Mouse (Mus musculus) kidney, postnatal 14 days (tissue): ENCODE measurements at regions not wholly inside any gene's neighbourhood (a gene's known extent, or its start where the extent isn't known, plus 50 kb on each side); places are given as distances from the start of the nearest gene placed in this dataset.

ENCODE experiments used
- DNase-seq: peaks from one replicate; pipeline ENCODE4 v3.0.0; 2022; ENCODE audit warnings: mixed read lengths

GRCm38 (mm10) chr7:138626061-138626460, 219.8 kb upstream of the Ppp2r2d start:
- no peak for DNase-seq

DNA sequence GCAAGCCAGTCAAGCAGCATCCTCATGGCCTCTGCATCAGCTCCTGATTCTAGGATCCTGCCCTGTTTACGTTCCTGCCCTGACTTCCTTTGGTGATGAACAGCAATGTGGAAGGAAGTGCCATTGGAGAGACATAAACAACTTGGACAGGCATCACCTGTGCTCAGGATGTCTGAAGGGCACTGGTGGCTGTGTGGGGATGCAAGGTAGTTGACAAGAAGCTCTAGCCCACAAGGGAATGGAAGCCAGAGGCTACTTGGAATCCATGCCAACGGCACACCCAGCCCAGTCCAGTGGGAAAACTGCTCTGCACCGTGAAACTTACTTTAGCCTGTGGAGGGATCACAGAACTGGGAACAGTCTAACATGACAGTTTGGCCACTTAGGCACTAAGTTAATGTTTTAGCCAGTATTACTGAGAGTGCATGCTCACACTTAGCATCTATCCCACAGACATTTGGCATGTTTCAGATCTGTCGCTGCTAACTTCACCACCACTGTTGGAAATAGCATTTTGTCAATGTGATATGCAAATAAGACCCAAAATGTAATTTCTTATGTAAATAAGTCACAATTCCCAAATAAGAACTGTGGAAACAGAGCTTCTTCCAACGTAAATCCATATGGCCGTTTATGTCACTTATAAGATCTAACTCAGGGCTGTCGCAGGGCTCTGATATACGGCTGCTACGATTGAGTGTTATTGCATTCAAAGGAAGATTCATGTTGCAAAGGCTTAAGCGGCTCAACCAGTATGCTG, 223.5 kb upstream of the Tcerg1l start:
- DNase-seq = no peak

GRCm38 (mm10) chr7:138620080-138620684, 222.7 kb upstream of the Tcerg1l start:
- no peak for DNase-seq

DNA sequence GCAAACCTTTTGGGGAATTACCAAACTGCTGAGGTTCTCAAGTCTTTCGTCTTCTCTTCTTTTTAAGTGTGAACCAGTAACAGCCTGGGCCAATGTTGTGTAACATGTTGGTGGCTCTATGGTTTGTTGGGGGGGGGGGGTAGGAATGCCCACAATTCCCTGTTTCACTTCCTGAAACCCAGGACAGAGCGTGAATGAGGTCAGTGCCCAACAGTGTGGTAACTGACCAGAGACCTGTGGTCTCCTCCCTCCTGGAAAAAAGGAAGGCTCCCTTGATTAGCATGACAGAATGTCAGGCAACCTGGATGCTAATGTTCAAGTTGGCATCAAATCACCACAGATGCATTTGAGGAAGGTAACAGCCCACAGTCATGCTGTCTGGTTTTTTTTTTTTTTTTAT, 218.9 kb upstream of the Tcerg1l start:
- no peak for DNase-seq

DNA sequence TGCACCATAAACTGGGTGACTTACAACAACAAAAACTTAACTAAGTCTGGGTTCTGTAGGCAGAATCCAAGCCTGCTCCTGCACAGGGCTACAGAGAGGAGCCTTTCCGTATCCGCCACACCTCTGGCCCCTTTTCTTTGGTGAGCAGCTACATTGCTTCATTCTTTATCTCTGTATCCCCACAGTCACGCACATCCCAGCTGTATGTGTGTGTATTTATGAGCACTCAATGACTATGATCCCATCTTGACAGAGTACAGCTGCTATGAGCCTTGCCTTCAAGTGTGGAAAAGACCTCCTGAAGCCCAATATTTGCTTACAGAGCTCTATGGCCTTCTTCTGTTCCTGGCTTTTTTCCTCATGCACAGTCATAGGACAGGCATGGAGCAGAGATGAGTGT, 212.1 kb upstream of the Tcerg1l start:
- DNase-seq = no peak

DNA sequence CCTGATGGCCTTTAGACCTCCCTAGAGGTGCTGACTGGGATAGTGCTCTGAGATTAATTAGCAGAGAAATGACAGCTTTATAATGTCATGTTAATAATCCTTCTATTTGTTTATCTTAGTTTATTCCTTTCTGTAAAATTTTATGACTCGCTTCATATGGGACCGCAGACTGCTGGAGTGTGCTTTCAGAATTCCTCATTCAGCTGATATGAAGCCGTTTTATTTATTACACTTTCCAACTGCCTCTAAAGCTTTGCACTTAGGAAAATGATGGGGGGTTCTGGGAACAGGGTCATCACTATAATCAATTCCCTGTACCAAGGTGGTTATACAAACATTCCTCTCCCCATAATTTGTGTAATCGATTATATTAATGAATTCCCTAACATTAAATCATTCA, 211.6 kb upstream of the Tcerg1l start:
- no peak for DNase-seq

DNA sequence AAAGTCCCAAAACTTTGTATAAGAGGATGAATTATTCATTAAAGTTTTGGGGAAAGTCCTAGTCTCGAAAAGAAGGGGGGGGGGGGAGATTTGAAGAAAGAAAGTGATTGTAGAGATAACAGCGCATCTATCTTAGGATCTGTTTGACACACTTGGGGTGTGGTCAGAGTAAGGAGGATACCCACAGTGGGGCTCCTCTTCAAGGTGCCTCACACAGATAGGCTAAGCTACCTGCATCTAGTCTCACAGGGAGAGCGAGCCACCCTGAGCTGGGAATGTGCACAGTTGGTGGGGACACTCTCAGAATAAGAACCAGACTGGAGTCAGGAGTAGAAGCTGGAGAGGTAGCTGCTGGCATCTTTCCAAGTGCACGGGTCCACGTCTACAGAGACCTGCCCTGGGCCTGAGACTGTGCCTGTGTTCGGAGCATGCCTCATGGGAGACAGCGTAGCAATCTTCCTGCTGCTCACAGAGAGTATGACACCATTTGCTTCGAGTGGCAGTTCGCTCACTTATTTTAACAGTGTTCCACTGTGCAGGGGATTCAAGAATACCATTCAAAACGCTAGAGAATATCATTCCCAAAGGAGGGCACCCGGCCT, 208.9 kb upstream of the Tcerg1l start:
- no peak for DNase-seq

DNA sequence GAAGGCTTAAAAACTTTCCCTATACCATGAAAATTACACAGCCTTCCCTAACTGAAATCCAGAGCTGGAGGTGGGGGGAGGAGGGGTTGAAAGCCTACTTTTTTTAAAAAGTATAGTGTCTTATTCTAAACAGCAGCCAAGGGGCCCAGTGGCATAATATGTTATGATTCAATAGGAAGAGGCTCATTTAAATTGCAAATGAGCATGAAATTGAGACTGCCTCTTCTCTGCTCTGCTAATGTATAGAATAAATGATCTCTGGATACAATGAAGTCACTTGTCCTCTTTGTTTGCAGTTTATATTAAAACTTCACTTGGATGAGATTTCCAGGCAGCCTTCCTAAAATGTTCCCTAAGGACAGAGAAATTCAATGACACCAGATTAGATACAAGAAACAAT, 208.4 kb upstream of the Tcerg1l start:
- DNase-seq = no peak

GRCm38 (mm10) chr7:138601749-138602148, 204.2 kb upstream of the Tcerg1l start:
- DNase-seq = no peak

DNA sequence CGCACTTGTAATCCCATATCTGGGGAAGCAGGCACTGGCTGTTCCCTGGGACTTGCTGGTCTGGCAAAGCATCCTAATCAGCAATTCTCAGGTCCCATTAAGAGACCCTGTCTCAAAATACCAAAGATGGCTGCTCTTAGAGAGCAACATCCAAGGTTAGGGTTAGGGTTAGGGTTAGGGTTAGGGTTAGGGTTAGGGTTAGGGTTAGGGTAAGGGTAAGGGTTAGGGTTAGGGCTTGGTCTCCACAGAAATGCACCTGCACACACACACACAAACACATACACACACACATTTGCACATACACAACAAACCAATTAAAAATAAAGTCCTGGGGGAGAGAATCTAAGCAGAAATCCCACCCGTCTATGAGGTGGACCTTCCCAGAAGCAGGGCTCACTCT, 195.8 kb upstream of the Tcerg1l start:
- DNase-seq = no peak

DNA sequence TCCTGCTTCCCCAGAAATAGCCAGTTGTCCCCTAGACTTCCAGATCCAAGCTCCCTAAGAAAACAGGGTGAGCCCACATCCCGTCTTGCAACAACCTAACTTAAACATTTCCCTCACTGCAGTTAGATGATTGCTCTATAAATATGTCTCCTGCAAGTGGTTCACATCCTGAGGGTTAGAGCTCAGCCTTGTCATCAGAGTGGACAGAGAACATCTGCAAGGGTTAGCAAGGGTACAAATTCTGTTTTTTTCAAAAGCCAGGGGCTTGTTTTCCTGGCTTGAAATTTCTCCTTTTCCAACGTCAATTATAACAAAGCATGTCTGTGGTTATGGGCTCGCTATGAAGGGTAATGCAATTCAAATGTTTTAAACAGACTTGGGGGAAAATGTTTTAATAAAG, 169.8 kb upstream of the Tcerg1l start:
- DNase-seq = no peak

DNA sequence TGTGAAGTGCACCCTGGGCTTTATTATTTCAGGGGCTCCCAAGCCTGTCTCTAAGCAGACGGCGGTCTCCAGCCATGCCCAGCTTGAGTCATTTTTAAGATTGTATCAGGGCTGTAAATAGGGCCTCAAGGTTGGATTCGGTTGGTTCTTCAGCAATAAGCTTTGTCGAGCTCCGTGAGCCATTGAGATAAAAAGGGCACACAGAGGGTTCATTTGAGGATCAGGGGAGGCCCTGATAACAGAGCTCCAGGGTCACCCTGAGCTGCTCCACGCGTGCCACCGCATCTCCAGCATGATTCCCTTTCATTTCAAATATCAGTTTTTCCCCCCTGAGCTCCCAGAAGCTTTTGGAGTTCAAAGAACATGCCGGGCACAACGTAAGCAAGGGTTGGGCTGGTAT, 154.1 kb upstream of the Tcerg1l start:
- no peak for DNase-seq

DNA sequence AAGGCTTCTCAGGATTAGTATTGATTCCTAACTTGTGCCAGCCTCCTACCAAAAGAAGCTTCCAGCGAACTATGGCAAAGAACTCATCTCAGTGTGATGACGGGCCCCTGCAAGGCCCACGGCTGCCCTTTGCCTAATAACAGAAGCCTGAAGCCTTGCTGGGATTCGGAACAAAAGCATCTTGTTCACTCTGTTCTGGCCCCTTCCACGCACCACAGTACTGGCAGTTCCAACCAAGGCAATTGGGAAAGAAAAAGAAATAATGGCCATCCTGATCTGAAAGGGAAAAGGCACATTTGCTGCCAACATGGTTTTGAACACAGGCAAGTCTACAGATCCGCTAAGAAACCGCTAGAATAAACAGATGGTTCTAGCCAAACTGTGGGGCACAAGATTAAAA, 150.4 kb upstream of the Tcerg1l start:
- no peak for DNase-seq

DNA sequence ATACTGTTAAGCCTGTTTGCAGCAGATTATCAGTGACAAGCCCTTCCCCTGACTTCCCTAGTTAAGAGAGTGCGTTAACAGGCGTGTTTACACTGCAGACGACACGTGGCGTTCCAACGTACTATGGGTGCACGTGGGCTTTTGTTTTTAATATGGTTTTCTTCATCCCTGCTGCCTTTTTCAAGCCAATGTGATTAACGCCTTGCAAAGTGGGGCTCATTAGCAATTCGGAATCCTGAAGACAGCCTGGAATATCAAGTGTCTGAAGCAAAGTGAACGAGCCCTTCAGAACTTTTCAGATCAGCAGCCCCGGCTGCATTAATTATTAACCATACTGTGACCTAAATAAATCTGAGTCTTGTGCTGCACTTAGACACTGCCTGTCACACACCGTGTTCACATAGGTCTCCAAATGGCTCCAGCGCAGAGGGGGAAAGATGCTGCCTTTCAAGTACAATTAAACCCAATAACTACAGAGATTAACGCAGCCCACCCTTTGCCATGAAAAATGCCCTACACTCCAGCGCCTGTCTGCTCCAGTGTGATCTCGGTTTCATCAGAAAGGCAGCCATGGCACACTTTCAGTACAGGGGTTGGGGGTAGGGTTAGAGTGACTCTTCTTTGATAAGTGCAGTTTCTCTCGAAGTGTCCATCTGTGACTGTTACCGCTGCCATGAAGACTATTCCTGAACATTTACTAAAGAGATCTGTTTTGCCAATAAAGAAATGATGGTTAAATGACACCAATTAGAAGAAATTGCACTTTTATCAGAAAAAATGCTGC, 140.7 kb upstream of the Tcerg1l start:
- DNase-seq = peak; percentile 61

GRCm38 (mm10) chr7:138526143-138526542, 128.6 kb upstream of the Tcerg1l start:
- DNase-seq = no peak

GRCm38 (mm10) chr7:138524936-138525335, 127.4 kb upstream of the Tcerg1l start:
- DNase-seq = peak; percentile 19

DNA sequence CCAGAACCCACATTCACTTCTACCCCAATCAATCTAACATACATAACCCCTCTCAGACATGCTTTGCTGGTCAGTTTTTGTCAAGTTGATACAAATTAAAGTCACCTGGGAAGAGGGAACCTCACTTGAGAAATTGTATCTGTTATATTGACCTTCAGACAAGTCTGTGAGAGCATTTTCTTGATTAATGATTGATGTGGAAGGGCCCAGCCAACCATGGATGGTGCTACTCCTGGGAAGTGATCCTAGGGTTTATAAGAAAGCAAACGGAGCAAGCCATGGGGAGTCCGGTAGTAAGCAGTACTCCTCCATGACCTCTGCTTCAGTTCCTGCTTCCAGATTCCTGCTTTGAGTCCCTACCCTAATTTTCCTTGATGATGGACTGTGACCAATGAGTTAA, 116.6 kb upstream of the Tcerg1l start:
- no peak for DNase-seq

DNA sequence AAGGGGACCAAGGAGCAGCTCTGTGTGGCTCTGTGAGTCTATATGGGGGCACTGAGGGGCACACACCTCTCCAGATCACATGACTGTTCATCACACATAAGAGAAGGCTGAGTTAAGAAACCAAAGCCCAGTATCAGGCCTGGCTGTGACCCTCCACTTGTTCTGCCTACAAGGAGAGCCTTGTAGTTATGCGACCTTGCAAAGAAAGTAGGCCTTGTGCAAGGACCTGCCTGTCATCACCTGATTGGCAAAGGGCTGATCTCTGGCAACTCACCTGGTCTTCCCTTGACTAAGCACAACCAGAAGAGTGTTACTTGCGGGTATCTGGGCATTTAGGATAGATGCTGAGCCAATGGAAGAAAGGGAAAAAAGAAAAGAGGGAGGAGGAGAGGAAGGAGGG, 107.7 kb upstream of the Tcerg1l start:
- no peak for DNase-seq

GRCm38 (mm10) chr7:138503986-138504385, 106.5 kb upstream of the Tcerg1l start:
- peak; percentile 27 for DNase-seq

- no peak for DNase-seq
Measured at GRCm38 (mm10) chr7:138503016-138503415, 105.5 kb upstream of the Tcerg1l start.

DNA sequence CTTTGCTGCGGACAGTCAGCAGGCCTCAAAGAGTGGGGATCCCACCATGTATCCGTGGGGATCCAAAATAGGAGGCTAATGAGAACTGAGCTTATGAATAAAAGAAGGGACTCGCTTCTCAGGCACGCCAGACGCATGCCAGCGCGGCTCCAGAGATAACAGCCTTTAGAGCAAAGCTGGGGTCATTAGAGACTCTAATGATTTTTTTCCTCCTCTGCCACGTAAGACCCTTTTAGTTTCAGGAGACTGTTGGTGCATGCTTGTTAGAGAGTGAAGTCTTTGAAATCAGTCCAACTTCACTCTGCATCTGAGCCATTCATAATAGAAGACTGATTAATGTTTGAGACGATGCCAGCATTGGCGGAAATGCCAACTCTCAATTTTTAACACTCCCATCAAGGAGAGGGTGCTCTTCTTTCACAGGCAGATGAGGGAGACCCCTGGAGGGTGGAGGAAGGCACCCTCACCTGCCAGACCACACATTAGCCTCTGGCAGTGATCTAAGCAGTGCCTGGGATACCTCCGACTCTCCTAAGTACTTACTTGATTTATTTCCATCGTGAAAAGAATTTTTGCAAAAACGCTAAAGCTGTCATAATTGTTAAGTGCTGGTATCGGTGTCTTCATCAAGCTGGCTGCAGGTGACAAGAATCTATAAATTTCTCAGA, 104.0 kb upstream of the Tcerg1l start:
- DNase-seq = no peak

DNA sequence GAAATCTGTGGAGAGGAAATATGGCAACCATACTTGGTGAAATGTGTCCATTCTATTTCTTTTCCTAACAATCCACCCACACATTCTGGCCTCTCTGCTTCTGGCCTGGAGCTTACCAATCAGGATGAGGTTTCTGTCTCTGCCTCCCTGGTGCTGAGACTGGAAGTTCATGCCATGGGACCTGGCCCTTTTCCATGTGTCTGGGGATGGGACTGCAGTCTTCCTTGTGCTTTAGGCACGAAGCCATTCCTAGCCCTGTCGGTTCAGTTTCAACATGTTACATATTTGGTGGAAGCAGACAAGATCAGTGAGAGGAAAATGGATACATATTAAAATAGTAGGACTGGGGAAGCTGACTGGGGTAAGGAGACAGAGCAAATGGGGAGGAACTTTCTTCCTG, 100.2 kb upstream of the Tcerg1l start:
- no peak for DNase-seq

GRCm38 (mm10) chr7:138497202-138497601, 99.7 kb upstream of the Tcerg1l start:
- no peak for DNase-seq
